Mouse (Mus musculus) embryo, embryonic 10.5 days (tissue): Measurements from ENCODE around the gene Pdgfa.

ENCODE experiments used
- DNase-seq: peaks from one replicate; pipeline ENCODE4 v3.0.0-alpha.2; 2015; ENCODE audit warnings: low spot score

Gene Pdgfa

DNA sequence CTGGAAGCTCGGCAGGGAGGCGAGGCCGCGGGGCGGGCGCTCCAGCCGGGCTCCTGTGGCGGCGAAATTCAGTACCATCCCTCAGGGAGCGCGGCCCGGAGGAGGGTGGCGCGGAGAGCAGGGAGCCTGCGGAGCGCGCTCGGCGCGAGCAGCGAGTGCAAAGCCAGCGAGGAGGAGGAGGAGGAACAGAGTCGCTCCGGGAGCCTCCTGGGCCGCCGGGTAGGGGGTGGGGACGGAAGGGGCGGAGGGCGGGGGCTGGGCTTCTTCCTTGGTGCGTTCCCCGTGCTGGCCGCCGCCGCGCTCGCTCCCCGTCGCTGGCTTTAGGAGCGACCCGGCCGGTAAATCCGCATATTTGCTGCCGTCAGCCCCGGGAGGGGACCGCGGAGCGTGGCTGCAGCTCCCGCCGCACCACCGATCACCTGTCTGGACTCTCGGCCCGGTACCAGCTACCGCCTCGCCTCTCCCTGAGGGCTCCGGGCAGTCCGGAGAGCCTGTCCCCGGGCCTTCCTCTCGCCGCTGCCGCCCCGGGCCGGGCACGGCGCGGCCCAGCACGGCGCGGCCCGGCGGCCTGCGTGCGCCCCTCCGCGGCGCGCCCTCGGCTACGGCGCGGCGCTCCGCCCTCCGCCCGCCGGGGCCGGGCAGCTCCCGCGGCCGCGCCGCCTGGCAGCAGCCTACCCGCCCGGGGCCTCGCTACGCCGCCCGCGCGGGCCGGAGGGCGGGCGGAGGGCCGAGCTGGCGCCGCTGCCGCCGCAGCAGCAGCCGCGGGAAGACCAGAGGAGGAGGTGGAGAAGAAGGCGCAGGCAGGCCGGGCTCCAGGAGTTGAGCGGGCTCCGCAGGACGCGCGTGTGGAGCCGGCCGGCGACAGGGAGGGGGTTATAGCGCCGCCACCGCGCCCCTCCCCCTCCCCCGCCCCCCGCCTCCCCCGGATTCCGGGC lies 2.1 kb downstream of the Pdgfa start:
- peak; percentile 71 for DNase-seq

DNA sequence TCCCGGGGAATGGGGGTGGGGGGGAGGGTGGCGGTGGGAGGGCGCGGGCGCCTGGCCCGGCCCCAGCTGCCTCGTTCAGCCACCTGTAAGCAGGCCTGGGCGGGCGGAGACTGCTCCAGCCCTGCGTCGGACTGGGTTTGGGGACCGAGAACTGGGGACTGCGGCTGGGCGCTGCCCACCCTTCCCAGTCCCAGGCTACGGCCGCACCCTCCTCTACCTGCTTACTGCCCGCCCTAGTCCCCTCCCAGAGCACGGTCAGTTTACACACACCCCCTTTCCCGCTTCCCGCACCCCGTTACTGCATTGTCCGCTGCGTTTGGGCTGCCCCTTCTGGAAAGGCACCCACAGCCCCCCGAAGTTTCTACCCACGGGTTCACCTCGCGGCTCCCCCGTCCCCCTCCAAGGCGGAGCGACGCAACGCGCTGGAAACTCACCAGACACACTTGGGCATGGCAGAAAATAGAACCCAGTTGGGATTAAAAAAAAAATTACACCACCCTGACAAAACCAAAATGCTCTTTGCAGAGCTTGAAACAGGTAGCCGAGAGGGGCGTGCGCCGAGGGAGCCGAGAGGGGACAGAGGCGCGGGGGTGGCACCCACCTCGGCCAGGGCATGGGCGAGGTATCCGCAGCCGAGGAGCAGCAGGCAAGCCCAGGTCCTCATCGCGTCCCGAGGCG lies 2.9 kb downstream of the Pdgfa start:
- peak; percentile 26 for DNase-seq

DNA sequence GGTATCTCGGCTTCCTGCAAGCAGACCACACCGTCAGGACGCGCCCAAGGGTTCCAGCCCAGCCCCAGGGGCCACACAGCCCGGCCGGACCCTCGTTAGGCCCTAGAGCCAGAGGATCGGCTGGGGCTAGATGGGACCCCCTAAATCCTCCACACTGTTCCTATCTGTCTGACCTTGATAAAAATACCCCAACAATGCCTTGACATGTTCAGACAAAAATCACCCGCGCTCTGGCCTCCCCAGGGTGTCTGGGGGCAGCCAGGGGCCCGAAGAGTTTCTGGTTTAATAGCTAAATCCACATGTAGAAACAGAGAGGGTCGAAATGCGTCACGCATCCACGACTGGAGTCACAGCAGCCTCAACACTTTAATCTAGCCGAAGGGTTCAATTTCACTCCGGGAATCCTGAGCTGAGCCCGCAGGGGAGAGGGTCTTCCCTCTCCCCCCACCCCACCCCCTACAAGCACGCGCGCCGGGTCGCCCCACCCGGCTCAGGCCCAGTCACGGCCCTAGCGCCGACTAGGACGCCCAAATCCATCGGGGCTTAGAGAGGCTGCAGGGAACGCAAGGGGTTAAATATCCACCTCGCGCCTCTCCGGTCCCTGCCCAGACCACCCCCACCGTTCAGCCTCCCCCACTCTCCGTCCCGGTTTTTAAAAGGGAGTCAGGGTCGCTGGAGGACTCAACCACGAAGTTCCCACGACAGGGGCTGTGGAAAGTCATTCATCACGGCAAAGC lies 3.6 kb downstream of the Pdgfa start:
- DNase-seq, result peak; percentile 42

DNA sequence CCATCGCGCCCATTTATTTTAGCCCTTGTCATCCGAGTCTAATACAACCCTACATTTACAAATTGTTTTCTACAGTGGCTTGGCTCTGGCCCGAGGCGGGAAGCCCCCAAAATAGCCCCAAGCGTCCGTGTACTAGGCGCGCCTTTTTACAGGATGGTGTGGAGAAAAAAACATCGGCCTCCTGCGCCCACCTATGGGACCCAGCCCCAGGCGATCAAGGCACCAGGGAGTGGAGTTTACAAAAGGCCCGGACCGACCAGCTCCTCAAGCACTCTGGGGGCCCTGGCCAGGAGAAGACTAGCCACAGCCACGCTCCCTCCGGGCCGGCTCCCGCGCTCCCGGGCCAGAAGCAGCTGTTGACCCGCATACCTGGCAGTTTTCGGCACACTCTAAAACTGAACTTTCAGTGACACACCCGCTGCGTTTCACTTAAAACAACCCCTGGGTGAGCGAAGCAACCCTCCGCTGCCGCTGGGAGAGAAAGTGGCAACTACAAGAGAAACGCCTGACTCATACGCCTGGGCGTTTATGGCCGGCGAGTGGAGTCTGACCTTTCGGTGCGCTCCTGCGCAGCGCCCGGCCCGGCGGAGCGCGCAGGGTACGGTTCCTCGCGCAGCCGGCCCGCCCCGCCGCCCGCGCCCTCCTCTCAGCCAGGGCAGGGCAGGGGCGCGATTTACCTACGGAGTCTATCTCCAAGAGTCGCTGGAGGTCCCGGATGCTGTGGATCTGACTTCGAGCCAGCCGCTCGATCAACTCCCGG lies 4.4 kb downstream of the Pdgfa start:
- DNase-seq, result peak; percentile 59

DNA sequence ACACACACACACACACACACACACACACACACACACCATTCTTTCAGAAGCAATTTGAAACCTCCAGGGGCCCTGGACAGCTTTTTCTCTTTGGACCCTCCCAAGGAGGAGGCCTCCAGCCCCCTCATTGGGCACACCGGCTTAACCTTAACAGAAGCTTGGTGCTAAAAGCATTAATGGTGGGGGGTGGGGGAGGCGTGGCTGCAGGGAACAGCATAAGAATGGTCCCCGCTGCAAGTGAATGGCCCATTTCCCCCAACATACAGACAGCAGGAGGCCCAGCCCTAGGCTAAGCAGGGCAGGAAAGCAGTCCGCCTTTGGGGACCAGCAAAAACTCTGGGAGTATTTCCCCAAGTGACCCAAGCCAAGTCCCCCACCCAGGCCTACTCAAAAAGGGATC lies 5.4 kb downstream of the Pdgfa start:
- peak; percentile 35 for DNase-seq

DNA sequence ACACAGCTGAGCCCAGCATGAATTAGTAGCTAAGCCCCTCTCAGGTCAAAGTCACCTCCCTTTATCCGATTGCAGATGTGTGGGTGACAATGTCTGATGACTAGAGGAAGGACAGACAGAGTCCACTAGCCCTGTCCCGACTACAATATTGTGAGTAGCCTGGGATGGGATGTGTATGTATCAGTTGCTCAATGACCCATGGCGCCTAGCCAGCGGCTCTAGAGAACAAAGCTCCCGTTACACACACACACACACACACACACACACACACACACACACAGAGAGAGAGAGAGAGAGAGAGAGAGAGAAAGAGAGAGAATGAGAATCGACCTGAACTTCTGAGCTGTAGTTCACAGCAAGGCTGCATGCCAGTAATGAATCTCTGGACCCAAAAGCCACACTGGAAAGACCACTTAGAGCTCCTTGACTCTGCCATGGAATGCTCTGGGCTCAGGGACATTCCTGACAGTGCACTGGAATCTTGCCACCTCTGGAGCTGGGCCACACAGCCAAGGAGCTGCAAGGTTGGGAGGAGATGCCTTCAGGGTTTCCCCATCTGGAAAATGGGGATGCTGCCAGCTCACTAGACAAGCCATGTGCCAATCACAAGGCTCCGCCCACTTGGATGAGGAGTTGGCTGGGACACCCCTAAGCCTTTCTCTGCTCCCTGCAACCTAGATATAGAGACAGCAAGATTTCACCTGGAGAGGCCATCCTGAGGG lies 6.3 kb downstream of the Pdgfa start:
- no peak for DNase-seq

DNA sequence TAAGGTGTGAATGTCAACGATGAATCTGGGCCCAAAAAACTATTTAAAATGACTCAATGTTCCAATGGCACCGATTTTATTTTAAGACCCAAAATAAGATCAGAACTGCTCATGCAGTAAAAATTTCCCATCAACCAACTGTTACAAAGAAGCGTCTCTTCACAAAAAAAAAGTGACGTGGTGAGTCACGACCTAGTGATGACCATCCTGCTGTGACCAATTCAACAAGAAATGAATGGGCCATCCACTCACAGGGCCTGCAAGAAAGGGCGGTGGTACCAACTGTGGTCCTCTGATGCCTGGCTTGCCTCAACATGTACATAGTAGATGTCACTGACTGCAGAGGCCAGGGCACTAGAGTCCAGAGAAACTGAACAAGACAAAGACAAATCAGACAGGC lies 7.6 kb downstream of the Pdgfa start:
- no peak for DNase-seq

DNA sequence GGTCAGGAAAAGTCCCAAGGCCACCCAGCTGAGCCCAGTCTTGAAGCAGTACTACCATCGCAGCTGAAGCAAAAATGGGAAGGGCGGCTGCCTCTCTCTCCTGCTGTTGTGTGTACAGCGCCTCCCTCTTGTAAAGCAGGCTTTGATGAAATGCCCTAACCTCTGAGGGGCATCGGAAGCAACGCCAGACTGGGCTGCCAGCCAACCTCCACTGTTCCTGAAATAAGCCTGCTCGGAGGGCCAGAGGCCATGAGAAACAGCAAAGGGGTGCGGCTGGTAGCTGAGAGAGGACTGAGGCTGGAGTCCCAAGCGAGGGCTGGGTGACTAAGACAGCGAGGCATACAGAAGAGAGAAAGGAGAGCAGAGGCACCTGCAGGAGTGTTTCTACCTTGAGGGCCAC lies 8.4 kb downstream of the Pdgfa start:
- DNase-seq, result no peak

DNA sequence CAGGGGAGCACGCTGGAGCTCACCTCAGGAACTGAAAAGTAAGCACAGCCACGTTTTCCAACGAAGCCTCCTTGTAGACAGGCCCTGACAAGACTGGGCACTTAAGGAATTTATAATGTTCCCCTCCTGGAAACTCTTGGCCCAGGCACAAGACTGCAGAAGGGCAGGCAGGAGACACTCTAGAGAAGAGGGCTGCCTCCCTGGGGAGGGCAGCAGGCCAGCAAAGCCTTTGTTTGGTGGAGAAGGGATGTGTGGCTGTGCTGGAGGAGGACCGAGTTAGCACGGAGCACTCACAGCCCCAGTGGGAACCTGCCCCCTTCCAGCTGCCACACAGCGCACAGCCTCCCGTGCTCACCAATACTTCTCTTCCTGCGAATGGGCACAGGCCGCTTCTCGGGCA lies 9.2 kb downstream of the Pdgfa start:
- DNase-seq, result no peak

DNA sequence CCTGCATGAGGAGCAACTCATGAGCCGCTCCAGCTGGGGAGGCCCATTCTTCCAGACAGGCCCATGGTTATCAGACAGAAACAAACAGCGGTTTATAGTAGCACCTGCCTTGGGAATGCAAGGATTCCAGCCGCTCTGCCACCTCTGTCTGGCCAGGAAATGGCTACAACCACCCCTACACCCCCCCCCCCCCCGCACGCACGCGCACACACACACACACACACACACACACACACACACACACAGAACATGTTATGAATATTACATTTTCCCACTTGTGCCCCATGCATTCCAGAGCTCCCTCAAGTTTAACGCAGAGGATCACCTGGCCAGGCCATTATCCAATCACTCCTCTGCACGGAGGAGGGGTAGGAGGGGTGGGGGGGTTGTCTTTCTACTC lies 15.2 kb downstream of the Pdgfa start:
- no peak for DNase-seq

DNA sequence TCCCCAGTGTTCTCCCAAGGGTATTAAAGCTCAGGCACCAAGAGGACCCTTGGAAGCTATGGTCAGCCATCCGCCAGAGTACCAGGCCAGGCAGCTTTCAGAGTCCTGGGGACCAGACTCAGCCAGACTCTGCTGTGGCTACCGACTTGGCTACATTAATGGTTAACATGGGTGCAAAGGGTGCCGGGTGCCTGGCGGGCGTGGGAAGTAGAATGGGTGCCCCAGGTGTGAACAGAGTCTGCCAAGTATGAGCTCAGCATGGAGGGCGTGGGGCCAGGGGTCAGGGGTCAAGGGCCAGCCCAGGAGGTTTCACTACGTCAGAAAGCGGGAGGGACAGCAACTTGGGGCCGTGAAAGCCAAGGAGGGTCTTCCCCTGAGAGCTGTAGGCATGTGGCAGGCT lies 16.6 kb downstream of the Pdgfa start:
- DNase-seq, result no peak

DNA sequence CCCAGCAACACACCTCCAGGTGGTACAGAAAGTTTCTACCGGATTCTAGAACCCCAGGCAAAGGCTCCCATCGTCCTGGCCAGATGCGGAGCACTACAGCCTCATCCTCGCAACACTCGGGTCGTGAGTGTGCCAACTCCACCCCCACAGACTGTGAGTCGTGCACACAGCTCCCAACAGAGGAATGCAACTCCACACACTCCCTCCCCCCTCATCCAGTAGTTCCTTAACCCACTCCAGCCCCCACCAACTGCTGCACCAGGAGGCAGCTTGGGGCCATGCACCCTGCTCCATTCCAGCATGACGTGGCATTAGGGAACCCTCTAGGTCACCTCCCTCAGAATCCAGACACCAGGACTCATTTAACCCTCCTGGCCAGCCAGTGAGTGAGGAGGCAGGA lies 17.3 kb downstream of the Pdgfa start:
- no peak for DNase-seq

DNA sequence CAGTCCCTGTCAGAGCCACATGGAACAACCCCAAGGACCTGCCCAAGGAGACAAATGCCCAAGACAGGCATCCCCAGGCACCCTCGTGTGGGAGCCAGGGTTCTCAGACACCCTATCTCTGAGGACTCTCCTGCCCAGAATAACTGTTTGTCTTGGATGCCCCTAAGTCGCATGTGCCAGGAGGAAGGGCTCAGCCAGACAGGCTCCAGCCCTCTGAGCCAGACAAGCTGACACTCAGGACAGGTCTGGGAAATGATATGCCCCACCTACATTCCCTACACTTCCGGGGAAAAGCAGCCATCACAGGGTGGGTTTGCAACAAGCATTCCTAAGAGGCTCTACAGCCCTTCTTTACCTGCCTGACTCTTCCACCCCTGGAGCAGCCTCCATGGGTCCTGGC lies 19.4 kb downstream of the Pdgfa start:
- DNase-seq, result no peak

DNA sequence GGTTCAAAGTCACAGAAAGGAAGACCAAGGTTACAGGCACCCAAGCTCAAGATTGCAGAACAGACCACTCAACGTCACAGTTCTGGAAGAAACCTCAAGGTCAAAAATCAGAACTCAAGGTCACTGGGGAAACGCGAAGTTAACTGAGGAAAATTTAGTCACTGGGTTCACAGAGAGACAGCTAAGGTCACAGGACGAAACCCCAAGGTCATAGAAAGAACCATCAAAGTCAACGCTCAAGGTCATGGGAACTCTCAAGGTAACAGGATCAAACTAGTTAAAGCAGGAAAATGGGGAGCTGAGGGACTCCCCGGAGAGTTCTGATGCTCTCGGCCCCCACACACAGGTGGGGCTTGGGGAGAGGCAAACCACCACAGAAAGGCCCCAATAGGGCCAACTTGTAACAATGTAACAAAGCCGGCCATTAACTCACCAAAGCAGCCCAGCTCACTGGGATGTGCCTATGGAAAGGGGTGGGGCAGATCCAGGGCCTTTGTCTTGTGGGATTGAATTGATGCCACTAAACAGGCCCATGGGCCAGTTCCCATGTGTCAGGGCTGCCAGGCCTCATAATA lies 22.2 kb downstream of the Pdgfa start:
- DNase-seq, result no peak

DNA sequence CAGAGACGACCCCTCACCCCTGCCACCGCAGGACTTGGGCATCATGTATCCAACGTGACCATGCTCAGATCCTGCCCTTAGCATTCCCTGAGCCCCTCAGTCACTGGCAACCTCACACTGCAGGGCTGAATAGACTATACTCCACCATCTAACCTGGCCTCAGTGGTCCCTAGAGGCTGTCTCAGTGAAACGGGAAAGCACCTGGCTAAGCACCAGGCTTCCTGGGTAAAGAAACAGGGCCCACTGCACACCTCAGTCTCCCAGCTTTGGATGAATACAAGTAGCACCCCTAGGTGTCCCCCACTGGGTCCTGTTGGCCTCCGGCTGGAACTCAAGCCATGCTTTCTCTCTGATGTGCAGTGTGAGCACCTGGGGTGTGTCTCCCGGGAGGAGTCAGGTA lies 23.7 kb downstream of the Pdgfa start:
- DNase-seq, result no peak

DNA sequence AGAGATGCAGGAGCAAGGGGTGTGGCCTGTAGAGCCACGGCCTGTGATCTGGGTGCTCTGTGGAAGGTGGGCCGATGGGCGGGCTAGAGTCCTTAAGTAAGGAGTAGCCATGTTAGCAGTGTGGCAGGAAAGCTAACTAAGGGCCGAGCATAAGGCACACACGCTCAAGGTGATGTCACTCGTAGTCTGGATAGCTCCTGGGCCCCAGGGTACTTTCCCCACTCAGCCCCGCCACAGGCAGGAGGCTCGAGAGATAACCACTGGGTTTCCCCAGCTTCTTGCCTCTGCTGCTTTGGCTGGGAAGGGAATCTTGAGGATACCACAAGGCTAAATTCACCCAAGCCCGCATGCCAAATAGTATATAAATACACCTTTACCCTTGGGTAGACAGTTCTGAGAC lies 25.8 kb downstream of the Pdgfa start:
- DNase-seq, result no peak

DNA sequence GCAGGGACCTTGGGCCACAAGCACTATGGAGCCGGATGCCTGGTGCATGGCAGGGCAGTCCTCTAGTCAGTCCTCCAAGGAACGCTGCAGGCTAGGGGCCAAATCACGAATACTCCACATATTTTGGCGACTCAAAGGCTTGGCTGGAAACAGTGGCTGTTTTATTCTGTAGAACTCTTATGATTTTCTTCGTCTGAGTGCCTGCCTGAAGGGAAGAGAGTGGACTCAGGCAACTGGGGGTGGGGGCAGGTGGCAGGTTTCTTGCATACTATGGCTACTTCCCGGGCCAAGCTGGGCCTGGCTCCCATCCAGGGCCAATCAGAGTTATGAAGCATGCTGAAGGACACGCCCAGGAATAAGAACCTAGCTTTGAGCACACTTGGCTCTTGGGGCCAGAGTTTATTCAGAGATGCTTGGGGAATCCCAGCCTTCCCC lies 27.1 kb downstream of the Pdgfa start:
- DNase-seq, result no peak

DNA sequence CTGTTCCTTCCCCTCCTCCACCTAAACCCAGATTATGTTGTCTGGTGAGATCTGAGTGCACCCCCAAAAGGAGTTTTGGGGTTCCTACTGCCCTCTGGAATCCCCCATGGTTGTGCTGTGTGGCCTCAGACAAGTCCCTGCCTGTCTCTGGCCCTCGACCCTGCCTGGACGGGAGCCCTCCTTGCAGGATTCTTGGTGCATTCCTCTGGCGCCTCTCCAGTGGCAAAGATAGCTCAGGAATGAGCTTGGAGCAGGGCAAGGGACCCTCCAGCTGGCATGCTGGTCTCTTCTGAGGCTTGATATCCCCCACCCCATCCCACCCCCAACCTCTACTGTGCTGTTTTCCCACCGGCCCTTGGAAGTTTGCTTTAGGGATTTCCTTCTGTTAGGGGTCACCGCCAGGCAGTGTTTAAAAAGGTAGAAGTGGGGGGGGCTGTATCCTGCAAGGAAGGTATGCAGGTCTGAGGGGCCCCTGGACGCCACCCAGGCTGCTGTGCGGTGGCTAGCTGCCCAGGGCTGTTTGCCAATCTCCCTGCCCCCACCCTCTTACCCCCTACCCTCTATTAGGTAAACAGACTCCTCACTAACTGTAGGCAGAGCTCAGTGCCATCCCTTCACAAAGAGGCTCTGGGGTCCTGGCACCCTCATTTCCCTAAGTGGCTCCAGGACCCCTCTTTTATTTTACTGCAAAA lies 31.0 kb downstream of the Pdgfa start:
- DNase-seq, result no peak

DNA sequence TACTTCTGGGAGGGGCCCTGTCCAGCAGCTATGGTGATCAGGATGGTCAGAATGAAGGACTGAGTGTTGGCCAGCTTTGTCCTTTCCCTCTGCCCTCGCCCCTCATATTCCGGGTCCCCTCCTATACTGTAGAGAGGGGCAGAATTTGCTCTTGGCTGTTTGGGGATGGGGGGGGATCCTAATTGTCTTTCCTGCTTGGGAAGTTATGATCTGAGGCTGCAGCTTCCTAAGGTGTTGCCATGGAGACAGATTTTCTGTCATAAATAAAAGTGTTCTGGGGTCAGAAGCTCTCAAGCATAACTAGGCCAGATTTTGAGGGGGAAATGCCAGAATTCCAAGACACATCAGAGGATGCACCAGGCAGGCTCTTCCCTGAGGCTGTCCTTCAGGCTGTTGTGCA lies 31.6 kb downstream of the Pdgfa start:
- no peak for DNase-seq

DNA sequence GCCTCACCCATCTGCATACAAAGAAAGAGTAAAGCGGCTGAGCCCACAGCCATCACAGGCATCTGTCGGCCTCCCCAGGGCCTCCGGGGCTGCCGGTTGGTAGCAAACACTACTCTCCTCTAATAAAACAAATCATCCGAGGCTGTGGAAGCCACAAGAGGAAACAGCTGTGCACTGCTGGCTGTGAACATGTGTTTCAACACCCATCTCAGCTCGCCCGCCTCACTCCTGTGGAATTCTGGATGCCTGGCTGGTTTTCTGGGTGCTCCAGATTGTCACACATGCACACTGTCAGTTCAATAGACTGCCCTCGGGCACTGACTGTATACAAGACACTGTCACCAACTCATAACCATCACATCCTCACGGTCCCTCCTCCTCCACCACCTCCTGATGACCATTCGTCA lies 40.7 kb downstream of the Pdgfa start:
- DNase-seq, result no peak
